Mouse (Mus musculus) heart, embryonic 16.5 days (tissue): Measurements from ENCODE around the gene Wdr90. TPM values are rescaled to one million over a fixed set of nuclear protein-coding genes. Genes with fewer than 3 reads are reported as not detected.

ENCODE experiments used
- ATAC-seq: fragments of 200-750 bp; cut with Nextera tagmentation; replicated peaks from 2 replicates; pipeline ENCODE4 v1.8.0; 2017; ENCODE audit warnings: moderate number of reproducible peaks; ENCODE audit not compliant: insufficient read depth, low FRiP score; ENCODE audit errors: extremely low read depth
- H3K27ac ChIP-seq: fragments of 300-500 bp; sonication (generic); 2 replicates; pipeline ENCODE4 v1.5.1; 2014; ENCODE audit warnings: mild to moderate bottlenecking, low read length, control low read depth, moderate library complexity
- H3K27me3 ChIP-seq: fragments of 300-500 bp; sonication (generic); 2 replicates; pipeline ENCODE4 v1.6.1; 2014; ENCODE audit warnings: low read length, mixed read lengths; ENCODE audit not compliant: control insufficient read depth, insufficient read depth
- H3K36me3 ChIP-seq: fragments of 300-500 bp; sonication (generic); 2 replicates; pipeline ENCODE4 v1.6.1; 2014; ENCODE audit not compliant: control insufficient read depth, insufficient read depth
- H3K4me1 ChIP-seq: fragments of 300-500 bp; sonication (generic); 2 replicates; pipeline ENCODE4 v1.6.1; 2014; ENCODE audit warnings: low read length, mixed read lengths; ENCODE audit not compliant: control insufficient read depth, insufficient read depth
- H3K4me2 ChIP-seq: fragments of 300-500 bp; sonication (generic); 2 replicates; pipeline ENCODE4 v1.6.1; 2014; ENCODE audit warnings: low read depth, mild to moderate bottlenecking, control low read depth, low read length
- H3K4me3 ChIP-seq: fragments of 300-500 bp; sonication (generic); 2 replicates; pipeline ENCODE4 v1.5.1; 2014; ENCODE audit warnings: mild to moderate bottlenecking, control low read depth, low read length
- H3K9ac ChIP-seq: fragments of 300-500 bp; sonication (generic); 2 replicates; pipeline ENCODE4 v1.6.1; 2014; ENCODE audit warnings: low read length, control low read depth
- H3K9me3 ChIP-seq: fragments of 300-500 bp; sonication (generic); replicated peaks from 2 replicates; pipeline ENCODE4 v1.6.1; 2016; ENCODE audit warnings: low read length; ENCODE audit not compliant: control insufficient read depth
- WGBS: fragments of 180-500 bp; shearing (Covaris S2); extraction: QIAGEN DNeasy Blood & Tissue Kit; methylation state at CpG from one replicate; pipeline ENCODE4 v1.1.7; 2014; 5-methylcytosine and 5-hydroxymethylcytosine counted together
- polyA plus RNA-seq: library from polyadenylated mRNA; unstranded; fragments of >200 nt; fragmentation: Nextera tagmentation; extraction: Ambion mirVana; gene quantifications from 2 replicates; pipeline ENCODE4 v1.2.1, GENCODE M21; 2015

Wdr90 gene
- polyA plus RNA-seq, 1 experiment from 2014 or later = 13.1 TPM

DNA sequence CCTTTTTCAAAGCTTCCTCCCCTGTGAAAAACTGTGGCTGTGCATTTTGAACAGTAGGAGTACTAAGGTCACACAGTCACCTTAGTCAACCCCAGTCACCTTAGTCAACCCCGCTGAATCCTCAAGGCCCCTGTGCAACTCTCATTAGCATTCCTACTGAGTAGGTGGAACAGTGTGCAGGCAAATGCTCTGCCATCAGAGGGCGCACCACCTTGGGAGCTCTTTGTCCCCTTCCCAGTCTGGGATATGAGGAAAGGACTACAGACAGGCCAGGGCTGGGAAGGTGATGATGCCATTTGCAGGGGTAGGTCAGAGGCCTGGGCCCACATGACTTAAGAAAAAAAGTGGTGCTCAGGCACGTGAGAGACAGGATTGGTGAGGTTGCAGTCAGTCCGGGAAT is 18.0 kb upstream of the Wdr90 start:
- Histone ChIP-seq H3K9ac (no peak overlapping the region), H3K9me3 (no peaks in the 10 kb centered on the region), H3K27me3 (no peaks in the 10 kb centered on the region), H3K4me3 (no peak overlapping the region), H3K4me1 (peaks cover 13% of the 10 kb centered on the region), H3K36me3 (peaks cover 14% of the 10 kb centered on the region), H3K27ac (no peak overlapping the region), H3K4me2 (no peak overlapping the region)
- ATAC-seq = no peak
- 69% methylated on average over 4 of the region's 4 CpGs for WGBS

DNA sequence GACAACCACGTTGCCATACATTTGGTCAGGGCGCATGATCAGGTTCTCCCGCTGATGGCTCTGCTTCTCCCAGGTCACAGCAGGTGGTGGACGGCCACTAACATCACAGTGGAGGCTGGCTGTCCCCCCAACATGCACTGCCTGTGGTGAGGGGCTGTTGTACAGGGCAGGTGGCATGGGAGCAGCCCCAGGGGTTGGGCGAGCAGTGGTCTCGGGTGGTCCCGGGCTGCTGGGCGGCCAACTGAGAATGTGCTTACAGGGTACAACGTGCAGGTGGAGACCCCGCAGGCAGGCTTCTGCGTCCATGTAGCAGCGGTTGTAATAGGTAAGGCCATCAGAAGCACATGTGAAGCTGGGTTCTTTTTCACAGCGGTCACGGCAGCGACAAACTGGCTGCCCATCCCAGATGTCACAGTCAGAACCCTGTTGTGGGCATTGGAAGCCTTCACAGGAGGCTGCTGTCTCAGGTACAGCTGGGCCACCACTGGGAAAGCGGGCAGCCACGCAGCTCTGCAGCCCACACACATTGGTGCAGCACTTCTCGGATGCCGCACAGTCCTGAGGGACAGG is 17.4 kb upstream of the Wdr90 start:
- no peak for ATAC-seq
- Histone ChIP-seq H3K4me1 (peaks cover 19% of the 10 kb centered on the region), H3K27me3 (no peaks in the 10 kb centered on the region), H3K4me3 (no peak overlapping the region), H3K4me2 (no peak overlapping the region), H3K9ac (no peak overlapping the region), H3K9me3 (no peaks in the 10 kb centered on the region), H3K27ac (no peak overlapping the region), H3K36me3 (peaks cover 10% of the 10 kb centered on the region)
- 93% methylated on average over 19 of the region's 19 CpGs for WGBS

DNA sequence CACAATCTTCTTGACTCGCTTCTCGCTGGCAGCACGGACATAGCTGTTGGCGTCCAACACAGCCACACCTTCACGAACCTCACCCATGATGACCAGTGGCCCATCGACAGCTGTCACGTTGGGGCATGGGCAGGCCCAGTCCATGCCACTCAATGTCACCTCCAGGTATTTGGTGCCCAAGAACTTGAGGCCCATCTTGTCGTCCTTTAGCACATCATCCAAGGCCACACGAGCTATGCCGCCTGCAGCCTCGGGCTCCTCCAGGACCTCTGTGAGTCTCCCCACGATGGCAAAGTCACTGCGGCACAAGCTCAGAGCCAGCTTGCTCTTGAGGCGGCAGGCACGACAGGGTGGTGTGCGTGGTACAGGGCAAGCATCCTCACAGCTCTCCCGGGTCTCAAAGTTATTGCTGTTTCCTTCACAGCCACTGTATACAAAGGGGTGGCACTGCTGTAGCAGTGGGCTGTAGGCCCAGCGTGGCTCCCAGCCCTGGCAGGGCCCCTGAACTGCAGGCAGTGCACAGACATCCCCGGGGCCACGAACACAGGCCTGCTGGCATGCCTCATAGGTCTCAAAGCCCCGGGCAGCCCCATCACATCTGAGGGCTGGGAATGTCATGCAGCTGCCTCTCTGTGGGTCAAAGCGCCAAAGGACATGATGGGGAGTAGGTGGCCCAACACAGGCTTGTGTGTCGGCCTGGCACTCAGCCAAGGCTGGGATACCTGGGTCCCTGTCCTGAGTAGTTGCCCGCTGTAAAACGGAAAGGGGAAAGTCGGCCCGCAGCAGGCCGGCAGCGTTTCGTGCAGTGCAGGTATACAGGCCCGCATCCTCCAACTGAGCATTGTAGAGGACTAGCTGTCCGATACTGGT is 16.7 kb upstream of the Wdr90 start:
- peaks cover 3% of the 10 kb centered on the region for H3K36me3 ChIP-seq
- ATAC-seq = no peak
- no peaks in the 10 kb centered on the region for H3K9me3 ChIP-seq
- no peak overlapping the region for H3K4me3 ChIP-seq
- H3K4me2 ChIP-seq = no peak overlapping the region
- H3K27ac ChIP-seq = no peak overlapping the region
- 92% methylated on average over 32 of the region's 32 CpGs for WGBS
- no peak overlapping the region for H3K9ac ChIP-seq
- no peaks in the 10 kb centered on the region for H3K27me3 ChIP-seq
- H3K4me1 ChIP-seq = peaks cover 19% of the 10 kb centered on the region

DNA sequence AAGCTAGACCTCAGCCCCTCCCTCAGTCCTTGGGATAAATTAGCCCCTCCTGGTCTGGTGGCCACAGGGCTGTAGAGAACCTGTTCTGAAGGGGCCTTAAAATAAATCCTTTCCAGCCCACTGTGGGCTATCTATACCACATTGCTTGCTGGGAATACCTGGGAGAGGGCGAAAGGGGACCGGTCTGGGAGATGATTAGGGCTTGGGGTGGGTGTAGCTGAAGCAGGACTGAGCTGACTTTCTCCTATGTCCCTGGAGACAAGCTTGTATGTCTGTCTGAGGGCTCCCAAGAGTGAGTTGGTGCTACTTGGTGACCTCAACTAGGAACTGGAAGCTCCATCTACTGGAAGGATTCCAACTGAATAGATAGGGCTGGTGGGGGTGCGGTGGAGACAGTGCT is 15.7 kb upstream of the Wdr90 start:
- Histone ChIP-seq H3K27ac (no peak overlapping the region), H3K4me1 (peaks cover 19% of the 10 kb centered on the region), H3K9ac (no peak overlapping the region), H3K9me3 (no peaks in the 10 kb centered on the region), H3K4me3 (no peak overlapping the region), H3K27me3 (no peaks in the 10 kb centered on the region), H3K36me3 (no peaks in the 10 kb centered on the region), H3K4me2 (no peak overlapping the region)
- WGBS = 73% methylated on average over 3 of the region's 3 CpGs
- no peak for ATAC-seq

DNA sequence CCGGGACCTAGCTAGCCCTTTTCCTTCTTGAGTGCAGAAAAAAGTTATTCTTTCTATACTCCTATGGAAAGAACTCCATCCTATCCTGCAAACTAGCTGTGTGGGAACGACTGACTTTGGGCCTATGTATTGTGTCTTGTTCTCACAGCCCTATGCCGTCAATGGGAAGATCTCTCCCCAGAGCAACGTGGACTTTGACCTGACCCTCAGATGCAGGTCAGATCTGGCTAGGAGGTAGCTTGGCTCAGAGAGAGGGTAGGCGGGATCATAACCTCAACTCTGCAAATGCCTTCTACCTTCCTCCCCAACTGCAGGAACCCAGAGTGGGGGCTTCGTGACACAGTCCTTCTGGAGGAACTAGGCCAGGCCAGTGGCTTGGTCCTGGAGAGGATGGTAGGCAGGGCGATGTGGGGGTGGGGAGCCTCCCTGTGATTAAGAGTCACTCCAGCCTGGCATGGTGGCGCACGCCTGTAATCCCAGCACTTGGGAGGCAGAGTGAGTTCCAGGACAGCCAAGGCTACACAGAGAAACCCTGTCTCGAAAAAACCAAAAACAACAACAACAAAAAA is 15.1 kb upstream of the Wdr90 start:
- Histone ChIP-seq H3K9ac (peak overlapping the region; percentile 81), H3K4me2 (peak overlapping the region; percentile 76), H3K4me3 (peak overlapping the region; percentile 80), H3K27ac (no peak overlapping the region), H3K27me3 (no peaks in the 10 kb centered on the region), H3K4me1 (peaks cover 19% of the 10 kb centered on the region), H3K9me3 (no peaks in the 10 kb centered on the region), H3K36me3 (no peaks in the 10 kb centered on the region)
- WGBS = 72% methylated on average over 10 of the region's 10 CpGs
- no peak for ATAC-seq

DNA sequence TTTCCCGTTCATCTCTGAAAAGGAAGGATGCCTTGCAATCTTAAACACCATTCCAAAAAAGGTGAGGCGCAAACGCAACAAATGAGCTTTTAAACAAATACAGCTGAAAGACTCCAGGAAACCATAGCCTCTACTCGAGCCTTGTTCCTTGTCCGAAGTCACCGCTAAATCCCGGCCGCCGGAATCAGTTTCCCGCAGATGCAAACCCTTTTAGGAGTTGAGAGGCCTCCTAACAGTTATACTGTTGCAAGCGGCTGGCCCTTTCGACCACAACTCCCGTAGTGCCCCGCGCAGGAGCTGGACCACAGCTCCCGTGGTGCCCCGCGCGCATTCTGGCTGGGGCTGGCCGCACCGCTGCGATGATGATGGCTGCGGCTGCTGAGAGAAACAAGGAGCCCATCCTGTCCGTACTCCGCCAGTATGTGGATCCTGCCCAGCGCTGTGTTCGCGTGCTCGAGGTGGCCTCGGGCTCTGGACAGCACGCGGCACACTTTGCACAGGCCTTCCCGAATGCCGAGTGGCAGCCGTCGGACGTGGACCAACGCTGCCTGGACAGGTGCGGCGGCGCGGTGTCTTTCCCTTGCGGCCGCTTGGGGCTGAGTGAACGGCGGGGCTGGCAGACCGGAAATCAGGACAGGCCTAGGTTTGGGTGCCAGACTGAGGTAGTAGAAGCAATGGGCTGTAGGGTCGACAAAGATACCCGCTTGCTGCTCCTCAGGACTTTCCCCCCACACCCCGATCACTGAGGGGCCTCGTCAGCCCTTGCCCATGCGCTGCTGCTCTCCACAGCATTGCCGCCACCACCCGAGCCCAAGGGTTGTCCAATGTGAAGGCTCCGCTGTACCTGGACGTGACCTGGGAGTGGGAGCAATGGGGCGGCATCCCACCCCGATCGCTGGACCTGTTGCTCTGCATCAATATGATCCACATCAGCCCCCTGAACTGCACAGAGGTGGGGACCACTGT is 14.2 kb upstream of the Wdr90 start:
- Histone ChIP-seq H3K4me2 (peak overlapping the region; percentile 76), H3K27me3 (no peaks in the 10 kb centered on the region), H3K4me1 (peaks cover 19% of the 10 kb centered on the region), H3K9ac (peak overlapping the region; percentile 81), H3K9me3 (no peaks in the 10 kb centered on the region), H3K4me3 (peak overlapping the region; percentile 80), H3K36me3 (no peaks in the 10 kb centered on the region), H3K27ac (peak overlapping the region; percentile 89)
- under 1% methylated on average over 59 of the region's 59 CpGs for WGBS
- ATAC-seq = peak; percentile 92

DNA sequence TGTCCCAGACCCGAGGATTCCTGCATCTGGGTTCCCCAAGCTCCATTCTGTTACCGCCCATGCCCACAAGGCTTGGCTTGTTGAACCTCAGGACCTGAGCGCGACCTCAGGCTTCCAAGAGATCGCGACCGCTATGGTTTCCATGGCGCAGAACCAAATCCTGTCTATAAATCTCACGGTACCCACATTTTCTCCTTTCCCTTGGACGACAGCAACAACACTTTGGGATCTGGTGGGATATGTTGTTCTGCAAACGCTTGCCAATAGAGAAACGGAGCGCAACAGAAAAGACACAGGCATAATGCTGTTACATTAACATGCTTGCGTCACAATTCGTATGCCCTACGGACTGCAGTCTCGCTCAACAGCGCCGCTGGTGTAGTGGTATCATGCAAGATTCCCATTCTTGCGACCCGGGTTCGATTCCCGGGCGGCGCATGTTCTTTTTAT is 13.4 kb upstream of the Wdr90 start, which contains the start of gene Mettl26:
Gene Mettl26, plus strand, starts transcription at position 354 of the 450 bp plus-strand sequence.
- ATAC-seq = peak; percentile 76

DNA sequence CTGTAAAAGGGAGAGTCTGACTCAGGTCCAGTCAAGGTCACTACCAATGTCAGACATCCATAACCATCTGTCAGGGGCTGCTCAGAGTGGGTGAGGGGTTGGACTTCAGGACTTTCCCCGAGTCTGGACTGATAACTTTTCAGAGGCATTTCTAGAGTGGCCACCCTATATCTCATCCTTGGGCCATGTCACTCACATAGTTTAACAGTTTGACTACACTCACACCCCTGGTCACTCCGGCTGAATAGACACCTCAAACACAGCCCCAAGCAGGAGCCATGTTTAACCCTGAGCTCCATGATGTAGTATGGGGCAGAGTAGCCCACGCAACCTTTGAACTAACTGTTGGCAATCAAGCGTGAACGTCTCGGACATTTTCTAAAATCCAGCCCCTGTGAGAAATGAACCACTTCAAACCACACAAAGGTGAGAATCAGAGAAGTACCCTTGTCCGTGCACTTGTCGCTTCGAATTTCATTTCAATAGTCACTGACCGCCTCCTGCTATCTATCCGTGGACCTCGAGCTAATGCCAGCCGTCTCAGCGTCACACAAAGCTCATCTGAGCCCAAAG is 12.9 kb upstream of the Wdr90 start:
- Histone ChIP-seq H3K36me3 (no peaks in the 10 kb centered on the region), H3K9ac (peak overlapping the region; percentile 73), H3K4me2 (peak overlapping the region; percentile 76), H3K9me3 (no peaks in the 10 kb centered on the region), H3K27me3 (no peaks in the 10 kb centered on the region), H3K4me3 (peak overlapping the region; percentile 80), H3K4me1 (peaks cover 19% of the 10 kb centered on the region), H3K27ac (peak overlapping the region; percentile 89)
- no peak for ATAC-seq
- WGBS = 11% methylated on average over 14 of the region's 14 CpGs

More for the DNA sequence above, 13.4 kb upstream of the Wdr90 start, which contains the start of gene Mettl26:
- no peaks in the 10 kb centered on the region for H3K36me3 ChIP-seq
- peak within 1 kb of the TSS; percentile 81 for H3K9ac ChIP-seq
- WGBS = under 1% methylated on average over 25 of the region's 25 CpGs
- peak within 1 kb of the TSS; percentile 80 for H3K4me3 ChIP-seq
- peaks cover 19% of the 10 kb centered on the region for H3K4me1 ChIP-seq
- no peaks in the 10 kb centered on the region for H3K9me3 ChIP-seq
- H3K27me3 ChIP-seq = no peaks in the 10 kb centered on the region
- peak within 1 kb of the TSS; percentile 76 for H3K4me2 ChIP-seq
- peak within 1 kb of the TSS; percentile 89 for H3K27ac ChIP-seq
